Mouse (Mus musculus) neural tube, embryonic 14.5 days (tissue): ENCODE measurements around the gene Capn8. TPM values are rescaled to one million over a fixed set of nuclear protein-coding genes. Genes with fewer than 3 reads are reported as not detected.

Source experiments
- ATAC-seq: fragments of 200-750 bp; cut with Nextera tagmentation; 2 replicates; pipeline ENCODE4 v1.8.0; 2017; ENCODE audit warnings: low read depth, mild to moderate bottlenecking, moderate TSS enrichment, moderate library complexity
- H3K27ac ChIP-seq: fragments of 300-500 bp; sonication (generic); 2 replicates; pipeline ENCODE4 v1.5.1; 2014; ENCODE audit warnings: low read depth, mild to moderate bottlenecking, control low read depth, low read length, moderate library complexity, mixed read lengths
- H3K27me3 ChIP-seq: fragments of 300-500 bp; sonication (generic); 2 replicates; pipeline ENCODE4 v1.6.1; 2014; ENCODE audit warnings: low read length; ENCODE audit not compliant: control insufficient read depth, insufficient read depth
- H3K36me3 ChIP-seq: fragments of 300-500 bp; sonication (generic); 2 replicates; pipeline ENCODE4 v1.6.1; 2014; ENCODE audit warnings: low read length, mixed read lengths; ENCODE audit not compliant: control insufficient read depth, insufficient read depth
- H3K4me1 ChIP-seq: fragments of 300-500 bp; sonication (generic); 2 replicates; pipeline ENCODE4 v1.6.1; 2014; ENCODE audit warnings: low read length; ENCODE audit not compliant: control insufficient read depth, insufficient read depth
- H3K4me2 ChIP-seq: fragments of 300-500 bp; sonication (generic); 2 replicates; pipeline ENCODE4 v1.6.1; 2014; ENCODE audit warnings: mild to moderate bottlenecking, low read depth, low read length, control low read depth
- H3K4me3 ChIP-seq: fragments of 300-500 bp; sonication (generic); 2 replicates; pipeline ENCODE4 v1.5.1; 2014; ENCODE audit warnings: low read depth, low read length, control low read depth, mixed read lengths
- H3K9ac ChIP-seq: fragments of 300-500 bp; sonication (generic); replicated peaks from 2 replicates; pipeline ENCODE4 v1.6.1; 2014; ENCODE audit warnings: low read depth, mild to moderate bottlenecking, control low read depth, low read length, mixed read lengths
- H3K9me3 ChIP-seq: fragments of 300-500 bp; sonication (generic); 2 replicates; pipeline ENCODE4 v1.6.1; 2016; ENCODE audit warnings: low read length; ENCODE audit not compliant: control insufficient read depth
- WGBS: fragments of 180-500 bp; shearing (Covaris S2); extraction: QIAGEN DNeasy Blood & Tissue Kit; methylation state at CpG from one replicate; pipeline ENCODE4 v1.1.7; 2014; 5-methylcytosine and 5-hydroxymethylcytosine counted together
- polyA plus RNA-seq: library from polyadenylated mRNA; unstranded; fragments of >200 nt; fragmentation: Nextera tagmentation; extraction: Ambion mirVana; gene quantifications from 2 replicates; pipeline ENCODE4 v1.2.1, GENCODE M21; 2014

Capn8 gene
- polyA plus RNA-seq, 1 experiment from 2014 or later, result not detected

DNA sequence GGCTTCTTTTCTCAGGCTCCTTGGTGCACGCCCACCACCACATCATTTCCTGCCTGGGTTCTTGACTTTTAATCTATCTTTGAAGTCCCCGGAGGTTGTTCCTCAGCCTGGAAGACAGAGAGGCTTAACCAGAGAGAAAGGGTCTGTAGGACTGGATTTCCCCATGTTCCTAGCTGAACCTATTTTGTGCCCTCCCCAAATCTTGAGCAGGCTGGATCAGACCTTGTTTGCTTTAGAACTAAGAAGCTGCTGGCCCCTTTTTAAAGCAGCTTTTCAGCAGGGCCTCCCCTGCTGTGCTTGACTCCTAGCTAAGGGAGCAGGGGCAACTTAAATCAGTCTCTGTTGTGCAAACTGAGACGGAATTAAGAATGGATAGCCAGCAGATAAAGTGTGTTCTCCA is 82.0 kb downstream of the Capn8 start:
- Histone ChIP-seq H3K4me2 (no peak overlapping the region), H3K9ac (no peak overlapping the region), H3K27ac (no peak overlapping the region), H3K27me3 (no peaks in the 10 kb centered on the region), H3K4me1 (peaks cover 13% of the 10 kb centered on the region), H3K36me3 (no peaks in the 10 kb centered on the region), H3K4me3 (no peak overlapping the region), H3K9me3 (no peaks in the 10 kb centered on the region)
- ATAC-seq, result no peak
- WGBS, result 44% methylated on average over 3 of the region's 3 CpGs

- Histone ChIP-seq H3K27ac (no peak overlapping the region), H3K4me2 (no peak overlapping the region), H3K9ac (no peak overlapping the region), H3K9me3 (no peaks in the 10 kb centered on the region), H3K4me3 (no peak overlapping the region), H3K27me3 (no peaks in the 10 kb centered on the region), H3K4me1 (no peaks in the 10 kb centered on the region), H3K36me3 (no peaks in the 10 kb centered on the region)
- 20% methylated on average over 6 of the region's 6 CpGs for WGBS
- ATAC-seq, result no peak
These were observed 93.0 kb downstream of the Capn8 start for GRCm38 (mm10) chr1:182657760-182658159.

- no peaks in the 10 kb centered on the region for H3K9me3 ChIP-seq
- no peak overlapping the region for H3K9ac ChIP-seq
- WGBS, result 80% methylated on average over 7 of the region's 7 CpGs
- no peak for ATAC-seq
- H3K27me3 ChIP-seq, result no peaks in the 10 kb centered on the region
- no peaks in the 10 kb centered on the region for H3K4me1 ChIP-seq
- no peak overlapping the region for H3K27ac ChIP-seq
- no peak overlapping the region for H3K4me2 ChIP-seq
- H3K36me3 ChIP-seq, result no peaks in the 10 kb centered on the region
- H3K4me3 ChIP-seq, result no peak overlapping the region
These were observed 95.6 kb downstream of the Capn8 start for GRCm38 (mm10) chr1:182660365-182660764.

GRCm38 (mm10) chr1:182663671-182664070 is 98.9 kb downstream of the Capn8 start:
- Histone ChIP-seq H3K27ac (no peak overlapping the region), H3K9ac (no peak overlapping the region), H3K4me2 (no peak overlapping the region), H3K4me1 (no peaks in the 10 kb centered on the region; the same call in 1 of the 2 replicates), H3K36me3 (no peaks in the 10 kb centered on the region), H3K4me3 (no peak overlapping the region), H3K27me3 (no peaks in the 10 kb centered on the region), H3K9me3 (no peaks in the 10 kb centered on the region)
- ATAC-seq, result peak; percentile 31; the same call in 1 of the 2 replicates
- WGBS, result 30% methylated on average over 11 of the region's 11 CpGs

DNA sequence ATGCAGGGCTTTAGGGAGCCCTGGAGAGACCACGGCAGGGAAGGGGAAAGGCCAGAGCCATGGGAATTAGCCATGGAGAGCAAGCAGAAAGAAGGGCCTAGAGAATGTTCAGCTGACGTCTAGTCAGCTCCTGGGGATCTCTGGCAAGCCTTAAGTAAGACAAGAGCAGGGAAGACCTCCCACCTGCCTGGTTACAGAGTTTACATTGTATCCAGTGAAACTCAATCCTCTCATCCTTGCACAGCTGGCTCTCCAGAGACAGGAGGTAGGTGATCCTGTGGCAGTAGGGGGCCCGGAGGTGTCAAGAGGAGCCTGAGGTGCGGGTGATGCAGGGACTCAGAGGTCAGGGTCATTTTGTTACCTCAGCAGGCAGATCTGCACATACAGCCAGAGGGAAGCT is 100.0 kb downstream of the Capn8 start:
- no peaks in the 10 kb centered on the region for H3K9me3 ChIP-seq
- no peak for ATAC-seq
- H3K9ac ChIP-seq, result no peak overlapping the region
- 68% methylated on average over 4 of the region's 4 CpGs for WGBS
- H3K27me3 ChIP-seq, result no peaks in the 10 kb centered on the region
- no peak overlapping the region for H3K27ac ChIP-seq
- H3K4me2 ChIP-seq, result no peak overlapping the region
- no peaks in the 10 kb centered on the region for H3K36me3 ChIP-seq
- H3K4me3 ChIP-seq, result no peak overlapping the region
- no peaks in the 10 kb centered on the region; the same call in 1 of the 2 replicates for H3K4me1 ChIP-seq

GRCm38 (mm10) chr1:182667281-182667680 is 102.5 kb downstream of the Capn8 start:
- H3K9ac ChIP-seq, result no peak overlapping the region
- H3K27me3 ChIP-seq, result no peaks in the 10 kb centered on the region
- H3K36me3 ChIP-seq, result no peaks in the 10 kb centered on the region
- no peak overlapping the region for H3K27ac ChIP-seq
- no peaks in the 10 kb centered on the region; the same call in 1 of the 2 replicates for H3K4me1 ChIP-seq
- no peak overlapping the region for H3K4me3 ChIP-seq
- H3K4me2 ChIP-seq, result no peak overlapping the region
- no peaks in the 10 kb centered on the region for H3K9me3 ChIP-seq
- WGBS, result 81% methylated on average over 3 of the region's 3 CpGs
- ATAC-seq, result no peak; the same call in 1 of the 2 replicates

DNA sequence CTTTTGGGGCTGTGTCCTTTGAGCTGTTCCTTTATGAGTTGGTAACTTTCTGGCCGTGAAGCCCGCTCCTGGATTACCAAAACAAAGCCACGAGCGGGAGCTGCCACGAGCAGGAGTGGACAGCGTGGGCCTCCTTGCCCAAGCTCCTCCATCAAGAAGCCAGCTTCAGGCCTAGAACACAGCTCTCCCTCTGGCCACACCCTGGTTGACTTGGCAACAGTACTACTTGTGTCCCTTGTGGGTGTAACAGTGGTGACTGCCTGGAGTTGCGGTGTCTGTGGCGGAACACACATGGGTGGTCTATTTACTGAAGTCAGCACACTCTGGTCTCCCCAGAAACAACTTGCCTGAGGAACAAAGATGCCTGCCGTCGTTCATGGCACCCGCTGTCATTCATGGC is 104.9 kb downstream of the Capn8 start:
- H3K9ac ChIP-seq, result no peak overlapping the region
- ATAC-seq, result no peak
- no peak overlapping the region for H3K4me2 ChIP-seq
- H3K4me3 ChIP-seq, result no peak overlapping the region
- H3K27ac ChIP-seq, result no peak overlapping the region
- 74% methylated on average over 11 of the region's 11 CpGs for WGBS
- H3K9me3 ChIP-seq, result no peaks in the 10 kb centered on the region
- no peaks in the 10 kb centered on the region for H3K36me3 ChIP-seq
- H3K4me1 ChIP-seq, result no peaks in the 10 kb centered on the region; the same call in 1 of the 2 replicates
- no peaks in the 10 kb centered on the region for H3K27me3 ChIP-seq

DNA sequence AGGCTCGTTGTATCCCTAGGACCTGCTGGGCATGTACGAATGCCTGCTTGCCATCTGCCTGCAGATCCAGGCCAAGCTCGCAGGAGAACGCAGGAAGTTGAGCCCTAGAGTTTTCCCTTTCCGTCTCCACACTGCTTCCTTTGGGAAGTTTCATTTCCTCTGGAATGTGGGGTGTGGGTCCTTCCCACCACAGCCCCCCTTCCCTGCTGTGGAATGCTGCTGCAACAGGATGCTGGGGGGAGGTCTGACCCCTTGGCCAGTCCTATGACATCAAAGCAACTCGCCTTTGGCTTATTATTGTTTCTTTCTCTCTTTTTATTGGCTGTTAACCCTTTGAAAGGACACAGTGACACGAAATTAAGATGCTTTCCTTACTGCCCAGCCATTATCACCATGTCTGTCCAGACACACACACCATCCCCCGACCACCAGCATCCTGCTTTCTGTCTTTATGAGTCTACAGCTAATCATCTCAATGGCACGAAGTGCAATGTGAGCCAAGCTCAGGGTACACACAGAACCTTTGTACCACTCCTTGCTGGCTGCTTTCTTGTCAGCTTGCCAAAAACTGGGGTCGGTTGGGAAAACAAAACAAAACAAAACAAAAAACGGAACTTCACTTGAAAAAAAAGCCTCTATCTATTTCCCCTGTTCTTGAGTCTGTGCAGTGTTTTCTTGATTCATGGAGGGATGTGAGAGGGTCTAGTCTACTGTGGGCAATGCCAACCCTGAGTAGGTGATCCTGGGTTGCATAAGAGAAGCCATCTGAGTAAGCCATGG is 105.9 kb downstream of the Capn8 start:
- WGBS, result 19% methylated on average over 11 of the region's 11 CpGs

GRCm38 (mm10) chr1:182671343-182671624 is 106.5 kb downstream of the Capn8 start:
- Histone ChIP-seq H3K9me3 (no peaks in the 10 kb centered on the region), H3K4me2 (no peak overlapping the region), H3K27me3 (no peaks in the 10 kb centered on the region), H3K4me3 (no peak overlapping the region), H3K36me3 (no peaks in the 10 kb centered on the region), H3K9ac (no peak overlapping the region), H3K27ac (no peak overlapping the region), H3K4me1 (no peaks in the 10 kb centered on the region; the same call in 1 of the 2 replicates)
- 28% methylated on average over 4 of the region's 4 CpGs for WGBS
- ATAC-seq, result no peak

More for the DNA sequence above, 105.9 kb downstream of the Capn8 start:
- no peaks in the 10 kb centered on the region; the same call in 1 of the 2 replicates for H3K4me1 ChIP-seq
- no peaks in the 10 kb centered on the region for H3K9me3 ChIP-seq
- H3K9ac ChIP-seq, result no peak overlapping the region
- ATAC-seq, result no peak
- H3K27ac ChIP-seq, result no peak overlapping the region
- no peaks in the 10 kb centered on the region for H3K27me3 ChIP-seq
- H3K4me2 ChIP-seq, result no peak overlapping the region
- H3K36me3 ChIP-seq, result no peaks in the 10 kb centered on the region
- H3K4me3 ChIP-seq, result no peak overlapping the region
